Mouse (Mus musculus) heart, embryonic 11.5 days (tissue): ENCODE measurements around the gene Srrm4. TPM values are rescaled to one million over a fixed set of nuclear protein-coding genes. Genes with fewer than 3 reads are reported as not detected.

Experiments
- ATAC-seq: fragments of 200-750 bp; cut with Nextera tagmentation; replicated peaks from 2 replicates; pipeline ENCODE4 v1.8.0; 2017; ENCODE audit warnings: moderate library complexity; ENCODE audit not compliant: insufficient number of reproducible peaks, low FRiP score, low TSS enrichment
- H3K27ac ChIP-seq: fragments of 300-500 bp; sonication (generic); 2 replicates; pipeline ENCODE4 v1.5.1; 2014; ENCODE audit warnings: mild to moderate bottlenecking, low read depth, low read length
- H3K27me3 ChIP-seq: fragments of 300-500 bp; sonication (generic); 2 replicates; pipeline ENCODE4 v1.6.1; 2014; ENCODE audit warnings: mild to moderate bottlenecking, low read length, mixed read lengths; ENCODE audit not compliant: control insufficient read depth, insufficient read depth
- H3K36me3 ChIP-seq: fragments of 300-500 bp; sonication (generic); 2 replicates; pipeline ENCODE4 v1.6.1; 2014; ENCODE audit warnings: mild to moderate bottlenecking, low read length, moderate library complexity, mixed read lengths; ENCODE audit not compliant: control insufficient read depth, insufficient read depth
- H3K4me1 ChIP-seq: fragments of 300-500 bp; sonication (generic); 2 replicates; pipeline ENCODE4 v1.6.1; 2014; ENCODE audit warnings: low read length; ENCODE audit not compliant: control insufficient read depth, insufficient read depth
- H3K4me2 ChIP-seq: fragments of 300-500 bp; sonication (generic); 2 replicates; pipeline ENCODE4 v1.6.1; 2014; ENCODE audit warnings: mild to moderate bottlenecking, moderate library complexity
- H3K4me3 ChIP-seq: fragments of 300-500 bp; sonication (generic); 2 replicates; pipeline ENCODE4 v1.5.1; 2014; ENCODE audit warnings: low read depth, low read length
- H3K9ac ChIP-seq: fragments of 300-500 bp; sonication (generic); 2 replicates; pipeline ENCODE4 v1.6.1; 2014; ENCODE audit warnings: mild to moderate bottlenecking, low read depth, low read length, moderate library complexity
- H3K9me3 ChIP-seq: fragments of 300-500 bp; sonication (generic); replicated peaks from 2 replicates; pipeline ENCODE4 v1.6.1; 2016; ENCODE audit warnings: low read length; ENCODE audit not compliant: control insufficient read depth
- WGBS: fragments of 180-500 bp; shearing (Covaris S2); extraction: QIAGEN DNeasy Blood & Tissue Kit; methylation state at CpG from one replicate; pipeline ENCODE4 v1.1.7; 2014; ENCODE audit not compliant: insufficient replicate concordance; 5-methylcytosine and 5-hydroxymethylcytosine counted together
- polyA plus RNA-seq: library from polyadenylated mRNA; unstranded; fragments of >200 nt; fragmentation: Nextera tagmentation; extraction: Ambion mirVana; gene quantifications from 2 replicates; pipeline ENCODE4 v1.2.1, GENCODE M21; 2014

The Srrm4 gene
- polyA plus RNA-seq, 1 experiment from 2014 or later, result 0.86 TPM

DNA sequence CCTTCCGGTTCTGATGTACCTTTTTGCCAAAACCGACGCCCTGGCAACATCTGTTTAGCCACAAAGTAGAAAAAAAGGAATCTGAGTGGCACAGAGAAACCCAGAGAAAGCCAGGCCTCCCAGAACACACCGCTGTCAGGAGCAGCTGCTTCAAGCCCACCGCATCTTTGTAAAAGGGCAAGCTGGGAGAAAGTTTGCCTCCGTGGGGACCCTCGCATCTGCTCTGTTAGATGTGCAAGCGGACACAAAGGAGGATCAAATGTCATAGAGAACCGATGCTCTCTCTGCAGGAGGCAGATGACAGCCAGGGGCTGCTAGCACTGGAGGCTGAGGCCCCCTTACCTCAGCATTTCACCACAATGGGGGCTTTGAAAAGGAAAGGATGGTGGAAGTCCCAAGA, 18.3 kb downstream of the Srrm4 start:
- WGBS, result 45% methylated on average over 9 of the region's 9 CpGs
- H3K36me3 ChIP-seq, result no peaks in the 10 kb centered on the region
- ATAC-seq, result no peak

DNA sequence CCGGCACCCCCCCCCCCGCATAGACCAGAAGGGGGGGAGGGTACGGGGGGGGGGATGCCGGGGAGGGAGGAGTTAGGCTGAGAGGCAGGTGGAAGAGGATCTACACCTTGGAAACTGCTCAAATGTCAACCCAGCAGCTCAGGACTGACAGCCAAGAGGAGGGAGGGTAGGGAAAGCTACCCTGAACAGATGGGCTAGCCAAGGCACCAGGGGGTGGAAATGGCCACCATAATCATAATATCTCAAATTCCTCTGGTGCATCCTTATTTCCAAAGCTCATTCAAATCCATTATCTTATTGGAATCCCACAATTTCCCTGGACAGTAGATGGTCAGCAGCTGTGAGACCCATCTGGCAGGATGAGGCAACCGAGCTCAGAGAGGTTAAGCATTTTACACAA, 19.7 kb downstream of the Srrm4 start:
- Histone ChIP-seq H3K27me3 (peaks cover 6% of the 10 kb centered on the region; the same call in 1 of the 2 replicates), H3K27ac (no peak overlapping the region), H3K9ac (no peak overlapping the region), H3K36me3 (no peaks in the 10 kb centered on the region), H3K4me2 (no peak overlapping the region), H3K4me3 (no peak overlapping the region), H3K4me1 (no peaks in the 10 kb centered on the region), H3K9me3 (no peaks in the 10 kb centered on the region)
- WGBS, result 42% methylated on average over 3 of the region's 5 CpGs
- no peak for ATAC-seq

More for the DNA sequence above, 18.3 kb downstream of the Srrm4 start:
- Histone ChIP-seq H3K4me2 (no peak overlapping the region), H3K9ac (no peak overlapping the region), H3K4me3 (no peak overlapping the region), H3K27me3 (peaks cover 6% of the 10 kb centered on the region; the same call in 1 of the 2 replicates), H3K9me3 (no peaks in the 10 kb centered on the region), H3K4me1 (no peaks in the 10 kb centered on the region), H3K27ac (no peak overlapping the region)

DNA sequence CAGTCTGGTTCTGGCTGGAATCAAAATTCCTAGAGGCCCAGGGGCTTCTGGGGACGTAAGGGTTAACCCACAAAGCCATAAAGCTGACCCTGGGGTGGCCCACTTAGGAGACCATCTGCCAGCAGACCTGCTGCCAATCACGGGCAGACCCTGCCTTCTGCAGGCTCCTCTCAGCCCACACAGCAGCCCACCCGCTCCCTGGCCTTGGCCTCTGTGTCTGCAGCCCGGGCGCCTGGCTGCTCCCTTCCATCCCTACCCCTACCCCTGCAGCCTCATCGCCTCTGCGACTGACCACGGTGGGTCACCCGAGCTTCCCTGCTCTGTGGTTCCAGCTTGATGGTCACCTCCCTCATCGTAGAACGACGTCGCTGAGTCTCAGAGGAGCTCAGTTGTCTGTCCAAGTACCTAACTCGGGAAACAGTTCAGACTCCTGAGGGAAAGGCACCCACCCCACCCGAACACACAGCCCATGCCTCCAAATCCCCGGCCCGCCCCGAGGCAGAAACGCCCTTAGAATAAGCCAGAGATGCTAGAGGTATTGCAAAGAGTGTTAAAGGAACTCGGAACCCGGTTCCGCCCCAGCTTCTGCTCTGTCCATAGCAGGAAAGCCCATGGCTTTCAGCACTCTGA, 20.3 kb downstream of the Srrm4 start:
- Histone ChIP-seq H3K4me1 (no peaks in the 10 kb centered on the region), H3K27ac (no peak overlapping the region), H3K27me3 (peaks cover 6% of the 10 kb centered on the region; the same call in 1 of the 2 replicates), H3K36me3 (no peaks in the 10 kb centered on the region), H3K4me3 (no peak overlapping the region), H3K9me3 (no peaks in the 10 kb centered on the region), H3K4me2 (no peak overlapping the region; the same call in 1 of the 2 replicates), H3K9ac (no peak overlapping the region)
- WGBS, result 12% methylated on average over 22 of the region's 22 CpGs
- no peak for ATAC-seq

GRCm38 (mm10) chr5:116570566-116570965, 21.1 kb downstream of the Srrm4 start:
- 73% methylated on average over 7 of the region's 7 CpGs for WGBS
- no peaks in the 10 kb centered on the region for H3K4me1 ChIP-seq
- H3K36me3 ChIP-seq, result no peaks in the 10 kb centered on the region
- ATAC-seq, result no peak
- H3K27me3 ChIP-seq, result peaks cover 6% of the 10 kb centered on the region; the same call in 1 of the 2 replicates
- H3K27ac ChIP-seq, result no peak overlapping the region
- no peaks in the 10 kb centered on the region for H3K9me3 ChIP-seq
- H3K4me2 ChIP-seq, result no peak overlapping the region
- no peak overlapping the region for H3K4me3 ChIP-seq
- no peak overlapping the region for H3K9ac ChIP-seq

DNA sequence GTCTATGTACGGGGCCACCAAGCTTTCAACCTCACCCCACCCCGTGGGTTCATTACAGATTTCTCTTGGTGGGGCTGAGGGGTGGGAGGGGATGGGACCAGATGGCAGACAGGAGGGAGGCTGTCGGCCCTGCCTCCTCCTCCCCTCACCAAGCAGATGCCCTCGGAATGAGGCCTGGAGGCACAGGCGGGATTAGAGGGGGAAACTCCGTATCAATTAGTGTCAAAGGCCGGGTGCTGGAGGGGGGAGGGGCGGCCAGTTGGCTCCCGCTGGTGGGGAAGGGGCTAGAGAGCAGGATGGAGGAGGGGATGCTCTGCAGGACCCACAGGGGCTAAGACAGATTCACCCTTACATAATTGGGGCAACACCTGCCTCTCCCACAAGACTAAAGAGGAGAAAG, 22.0 kb downstream of the Srrm4 start:
- WGBS, result 4% methylated on average over 9 of the region's 9 CpGs
- H3K4me3 ChIP-seq, result no peak overlapping the region
- H3K36me3 ChIP-seq, result no peaks in the 10 kb centered on the region
- H3K4me1 ChIP-seq, result no peaks in the 10 kb centered on the region
- ATAC-seq, result no peak
- no peak overlapping the region for H3K4me2 ChIP-seq
- no peaks in the 10 kb centered on the region for H3K9me3 ChIP-seq
- no peak overlapping the region for H3K27ac ChIP-seq
- no peak overlapping the region for H3K9ac ChIP-seq
- peaks cover 6% of the 10 kb centered on the region; the same call in 1 of the 2 replicates for H3K27me3 ChIP-seq

GRCm38 (mm10) chr5:116568050-116568449, 23.6 kb downstream of the Srrm4 start:
- WGBS, result 73% methylated on average over 2 of the region's 2 CpGs

GRCm38 (mm10) chr5:116567298-116567697, 24.3 kb downstream of the Srrm4 start:
- WGBS, result 80% methylated on average over 8 of the region's 8 CpGs
- no peak overlapping the region for H3K27ac ChIP-seq
- H3K4me2 ChIP-seq, result no peak overlapping the region
- H3K9ac ChIP-seq, result no peak overlapping the region
- no peaks in the 10 kb centered on the region for H3K9me3 ChIP-seq
- H3K4me3 ChIP-seq, result no peak overlapping the region
- no peak for ATAC-seq
- H3K4me1 ChIP-seq, result no peaks in the 10 kb centered on the region
- no peaks in the 10 kb centered on the region for H3K36me3 ChIP-seq
- H3K27me3 ChIP-seq, result peaks cover 6% of the 10 kb centered on the region; the same call in 1 of the 2 replicates

More at GRCm38 (mm10) chr5:116568050-116568449, 23.6 kb downstream of the Srrm4 start:
- Histone ChIP-seq H3K36me3 (no peaks in the 10 kb centered on the region), H3K4me3 (no peak overlapping the region), H3K27ac (no peak overlapping the region), H3K4me2 (no peak overlapping the region), H3K27me3 (peaks cover 6% of the 10 kb centered on the region; the same call in 1 of the 2 replicates), H3K4me1 (no peaks in the 10 kb centered on the region), H3K9me3 (no peaks in the 10 kb centered on the region), H3K9ac (no peak overlapping the region)
- ATAC-seq, result no peak

GRCm38 (mm10) chr5:116566385-116567045, 25.1 kb downstream of the Srrm4 start:
- Histone ChIP-seq H3K4me2 (no peak overlapping the region), H3K27me3 (peaks cover 6% of the 10 kb centered on the region; the same call in 1 of the 2 replicates), H3K36me3 (no peaks in the 10 kb centered on the region), H3K27ac (no peak overlapping the region), H3K9me3 (no peaks in the 10 kb centered on the region), H3K9ac (no peak overlapping the region), H3K4me1 (no peaks in the 10 kb centered on the region), H3K4me3 (no peak overlapping the region)
- 74% methylated on average over 14 of the region's 14 CpGs for WGBS
- ATAC-seq, result no peak
